Mouse (Mus musculus): ENCODE data around the gene Pcsk4.

Pcsk4 gene

GRCm38 (mm10) chr10:80282481-80283441 lies 46.5 kb downstream of the Pcsk4 start:
- in situ Hi-C loops (cut with MboI; ENCODE audit: unreplicated experiment in 2 of 2) = no loop called here

GRCm38 (mm10) chr10:80281921-80282371 lies 47.4 kb downstream of the Pcsk4 start:
- in situ Hi-C loops (cut with MboI; ENCODE audit: unreplicated experiment in 2 of 2) = no loop called here

GRCm38 (mm10) chr10:80281304-80281703 lies 48.0 kb downstream of the Pcsk4 start:
- in situ Hi-C loops (cut with MboI; ENCODE audit: unreplicated experiment in 2 of 2) = no loop called here

- in situ Hi-C loops (cut with MboI; ENCODE audit: unreplicated experiment in 2 of 2) = no loop called here
These were observed 50.0 kb downstream of the Pcsk4 start for GRCm38 (mm10) chr10:80279273-80279672.

- in situ Hi-C loops (cut with MboI; ENCODE audit: unreplicated experiment in 2 of 2) = no loop called here
These were observed 50.9 kb downstream of the Pcsk4 start for GRCm38 (mm10) chr10:80278390-80278789.

GRCm38 (mm10) chr10:80276238-80276637 lies 53.1 kb downstream of the Pcsk4 start:
- in situ Hi-C loops (cut with MboI; ENCODE audit: unreplicated experiment in 2 of 2) = no loop called here

- in situ Hi-C loops (cut with MboI; ENCODE audit: unreplicated experiment in 2 of 2) = loop anchor here in 1 of 2 experiments (25.0 kb wide), 1 partner anchor 312 kb away; the partner anchor contains the start of genes Grin3b and Wdr18
These were observed 55.5 kb downstream of the Pcsk4 start for GRCm38 (mm10) chr10:80273847-80274246.

GRCm38 (mm10) chr10:80271870-80272585 lies 57.3 kb downstream of the Pcsk4 start:
- in situ Hi-C loops (cut with MboI; ENCODE audit: unreplicated experiment in 2 of 2) = loop anchor here in 1 of 2 experiments (25.0 kb wide), 1 partner anchor 310 kb away; the partner anchor contains the start of genes Grin3b and Wdr18
